Mouse (Mus musculus) lung, postnatal 0 days (tissue): Measurements from ENCODE around the gene Brf1.

ENCODE experiments used
- CTCF ChIP-seq: IDR thresholded peaks from 2 replicates; pipeline ENCODE4 v1.5.1; 2016; ENCODE audit warnings: antibody characterized with exemption, mild to moderate bottlenecking
- EP300 ChIP-seq: IDR thresholded peaks from 2 replicates; pipeline ENCODE4 v1.6.1; 2016; ENCODE audit warnings: antibody characterized with exemption, mild to moderate bottlenecking, control low read depth

DNA sequence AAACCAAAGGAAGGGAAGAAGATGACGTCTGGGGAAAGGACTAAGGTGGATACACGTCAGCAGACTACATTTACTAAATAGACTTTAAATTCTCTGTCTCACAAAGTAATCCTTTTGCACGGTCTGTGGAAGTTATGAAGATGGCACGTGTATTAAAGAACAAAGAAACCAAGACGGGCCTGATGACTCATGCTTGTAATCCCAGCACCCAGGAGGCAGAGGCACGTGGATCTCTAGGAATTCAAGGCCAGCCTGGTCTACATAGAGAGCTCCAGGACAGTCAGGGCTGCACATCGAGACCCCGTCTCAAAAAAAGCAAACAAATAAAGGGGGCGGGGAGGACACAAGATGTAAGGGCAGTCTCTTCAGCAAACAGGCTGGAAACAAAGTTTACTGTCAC is 25.8 kb downstream of the Brf1 start:
- TF ChIP-seq CTCF: no peak
- TF ChIP-seq EP300: no peak
